Comparison of ENCODE assay signal across 10 mouse cellular contexts in the genomic region with DNA sequence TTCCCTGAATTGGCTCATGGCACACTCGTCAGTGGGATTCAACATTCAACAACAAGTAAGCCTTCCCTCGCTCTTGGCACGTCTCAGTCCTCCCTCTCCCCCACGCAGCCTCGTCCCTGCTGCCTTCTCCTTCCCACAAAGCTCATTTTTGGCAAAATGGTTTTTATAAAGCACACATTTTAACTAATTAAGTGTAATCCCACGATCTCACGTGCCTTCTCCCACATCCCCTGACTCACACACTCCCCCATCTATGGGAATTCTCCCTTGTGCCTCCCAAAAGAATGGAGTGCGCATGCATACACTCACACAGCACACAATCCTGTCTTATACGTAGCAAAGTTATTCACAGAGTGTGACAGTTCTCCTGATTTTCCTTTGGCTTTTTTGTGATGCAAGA.
DNase-seq lines count a peak whose midpoint lies in the region.
"Had no signal": no experiment of that assay in that cellular context is flagged by ENCODE, and none has a peak within 500 bp of the region (broad histone marks: within the 10 kb centered on the region; RNA-seq: fewer than 3 reads in every experiment).

No protein-coding gene starts in this region.

- DNase-seq in left cerebral cortex, adult 11 months (ENCODE audit: low spot score): peak; percentile 69
- no peak for DNase-seq in left cerebral cortex, postnatal 10 days (ENCODE audit: extremely low spot score in 1 of 2, low spot score in 2 of 2)
- DNase-seq in frontal cortex, adult 2 months (ENCODE audit: extremely low spot score in 1 of 2, low spot score in 1 of 2): peak; percentile 67 to 78
- peak; percentile 66 to 77 for DNase-seq in left cerebral cortex, adult 9 months (ENCODE audit: low spot score in 2 of 2)
- peak; percentile 47 for DNase-seq in testis, postnatal 10 days (ENCODE audit: low spot score)
- no peak for DNase-seq in gastrocnemius, postnatal 36 days
- DNase-seq in kidney, adult 9 months: no peak
- DNase-seq: adrenal gland, postnatal 10 days; liver; thymus, postnatal 4 days had no signal

- intact Hi-C loops in left cerebral cortex, postnatal 10 days (cut with DNase I): no loop called here
- intact Hi-C loops in gastrocnemius, postnatal 36 days (cut with DNase I): no loop called here

Comparison
In these comparisons a context has a peak if more than half of its experiments do, and no peak if none do; other contexts are left out.
1. DNase-seq: peak in left cerebral cortex, adult 11 months (single experiment), frontal cortex, adult 2 months (2 of 2), left cerebral cortex, adult 9 months (2 of 2) and testis, postnatal 10 days (single experiment); none in left cerebral cortex, postnatal 10 days (0 of 2), gastrocnemius, postnatal 36 days (0 of 2) and kidney, adult 9 months (single experiment).